Mouse (Mus musculus): ENCODE measurements around the gene Olfr1369-ps1.
"Not testable (repeated sequence)": the region's sequence is repeated elsewhere in the genome, so short reads cannot be mapped to it uniquely, and the experiment has no call there.

Olfr1369-ps1 gene

DNA sequence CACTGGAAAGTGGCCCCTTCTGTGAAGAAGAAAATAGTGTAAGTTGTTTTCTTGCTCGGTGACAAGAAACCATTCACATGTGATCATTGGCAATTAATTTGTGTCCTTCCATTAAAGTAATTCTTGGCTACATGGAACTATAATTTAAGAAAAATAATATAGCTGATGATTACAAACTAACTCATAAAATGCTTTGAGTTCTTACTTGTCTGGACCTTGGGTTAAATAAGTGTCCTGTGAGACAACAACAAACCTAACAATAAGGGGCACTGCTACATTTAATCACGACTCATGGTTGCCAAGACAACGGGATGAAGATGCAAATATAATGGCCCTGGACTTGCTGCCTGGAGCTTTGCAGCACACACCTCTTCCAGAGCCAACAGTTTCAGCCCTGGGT, at the start of gene Olfr1369-ps1:
TSS of gene Olfr1369-ps1 (plus strand) at position 301 of the 400 bp plus-strand sequence.
- not testable (repeated sequence) for DNase-seq (ENCODE audit: low read depth, low spot score)

- DNase-seq (ENCODE audit: low read depth, low spot score) = no peak
These were observed 45.3 kb upstream of the Olfr1369-ps1 start for GRCm38 (mm10) chr13:21066021-21066420.

DNA sequence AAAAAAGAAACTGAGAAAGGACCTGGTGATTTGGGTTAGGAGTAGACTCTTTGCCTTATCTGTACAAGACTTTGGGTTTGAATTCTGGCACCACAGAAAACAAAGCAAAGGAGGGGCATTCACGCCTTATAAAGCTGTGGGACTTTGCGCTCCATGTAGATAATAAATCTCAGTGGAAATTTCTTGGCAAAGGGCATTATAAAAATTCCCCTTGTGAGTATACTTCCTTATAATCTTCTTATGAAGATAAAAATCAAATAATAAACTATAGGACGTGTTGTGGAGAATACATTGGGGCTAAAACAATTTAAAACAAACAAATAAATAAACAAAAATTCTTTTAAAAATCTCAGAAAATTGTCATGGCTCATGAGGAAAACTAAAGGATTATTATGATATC, 36.4 kb upstream of the Olfr1369-ps1 start, which contains the start of gene Olfr1370:
TSS of gene Olfr1370 (minus strand) at position 101 of the 400 bp plus-strand sequence.
- DNase-seq (ENCODE audit: low read depth, low spot score) = no peak

DNA sequence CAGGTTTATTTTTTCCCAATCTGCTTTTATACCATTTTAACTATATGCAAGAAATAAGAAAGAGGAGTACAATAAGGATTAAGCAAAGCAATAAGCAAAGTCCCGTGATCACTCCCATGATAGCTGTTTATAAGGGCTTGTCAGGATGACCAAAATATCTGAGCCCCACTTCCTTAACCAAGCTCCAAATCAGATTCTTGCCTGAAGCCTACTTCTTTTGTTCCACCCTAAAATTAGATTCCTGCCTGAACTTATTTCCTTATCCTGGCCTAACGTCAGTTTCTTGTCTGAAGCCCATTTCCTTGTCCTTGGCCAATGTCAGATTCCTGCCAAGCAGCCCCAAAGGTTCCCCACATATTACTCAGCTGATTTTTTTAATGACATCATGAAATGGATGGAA, 28.6 kb upstream of the Olfr1369-ps1 start:
- no peak for DNase-seq (ENCODE audit: low read depth, low spot score)

- no peak for DNase-seq (ENCODE audit: low read depth, low spot score)
These were observed 1.5 kb upstream of the Olfr1369-ps1 start for GRCm38 (mm10) chr13:21109759-21110158.

- DNase-seq (ENCODE audit: low read depth, low spot score) = no peak
These were observed 842 bp upstream of the Olfr1369-ps1 start for GRCm38 (mm10) chr13:21110441-21110840.

- no peak for DNase-seq (ENCODE audit: low read depth, low spot score)
These were observed 2.8 kb downstream of the Olfr1369-ps1 start for GRCm38 (mm10) chr13:21114121-21114520.

- not testable (repeated sequence) for DNase-seq (ENCODE audit: low read depth, low spot score)
These were observed 18.1 kb downstream of the Olfr1369-ps1 start, which contains the start of gene Olfr263 for GRCm38 (mm10) chr13:21129339-21129738. Gene Olfr263, plus strand, starts transcription at chr13:21129639.

DNA sequence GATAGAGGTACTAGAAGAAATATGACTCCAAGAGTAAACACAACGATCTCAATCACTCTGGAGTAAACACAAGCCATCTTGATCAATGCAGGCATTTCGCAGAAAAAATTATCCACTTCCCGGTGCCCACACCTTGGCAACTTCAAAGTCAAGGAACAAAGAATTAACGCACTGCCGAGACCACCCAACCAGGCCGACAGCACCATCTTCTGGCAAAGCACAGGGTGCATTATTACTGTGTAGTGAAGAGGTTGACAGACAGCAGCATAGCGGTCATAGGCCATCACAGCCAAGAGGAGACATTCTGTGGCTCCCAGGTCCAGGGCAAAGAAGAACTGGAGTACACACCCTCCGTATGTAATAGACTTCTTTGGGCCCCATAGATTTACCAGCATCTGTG, 31.1 kb downstream of the Olfr1369-ps1 start:
- no peak for DNase-seq (ENCODE audit: low read depth, low spot score)

DNA sequence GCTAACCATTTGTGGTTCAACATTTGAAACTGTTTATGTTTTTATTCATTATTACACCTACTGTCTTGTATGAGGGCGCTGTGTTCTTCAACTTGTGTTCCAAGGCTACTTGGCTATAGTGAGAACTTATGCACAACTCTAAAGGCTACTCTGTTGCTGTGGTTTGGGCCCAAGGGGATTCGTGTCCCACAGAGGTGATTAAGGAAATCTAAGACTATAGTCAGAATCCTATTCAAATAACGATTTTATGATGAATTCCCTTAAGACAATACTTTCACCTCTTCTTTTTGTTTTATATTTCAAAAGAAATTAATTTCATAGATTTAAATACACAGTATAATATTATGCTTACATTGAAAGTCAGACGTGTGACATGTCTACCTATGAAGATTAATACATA, 34.5 kb downstream of the Olfr1369-ps1 start, which contains the start of gene Olfr1368:
TSS of gene Olfr1368 (minus strand) at position 101 of the 400 bp plus-strand sequence.
- DNase-seq (ENCODE audit: low read depth, low spot score) = no peak

- DNase-seq (ENCODE audit: low read depth, low spot score) = no peak
These were observed 44.6 kb downstream of the Olfr1369-ps1 start for GRCm38 (mm10) chr13:21155888-21156287.

GRCm38 (mm10) chr13:21158071-21158470, 46.8 kb downstream of the Olfr1369-ps1 start:
- DNase-seq (ENCODE audit: low read depth, low spot score) = no peak

DNA sequence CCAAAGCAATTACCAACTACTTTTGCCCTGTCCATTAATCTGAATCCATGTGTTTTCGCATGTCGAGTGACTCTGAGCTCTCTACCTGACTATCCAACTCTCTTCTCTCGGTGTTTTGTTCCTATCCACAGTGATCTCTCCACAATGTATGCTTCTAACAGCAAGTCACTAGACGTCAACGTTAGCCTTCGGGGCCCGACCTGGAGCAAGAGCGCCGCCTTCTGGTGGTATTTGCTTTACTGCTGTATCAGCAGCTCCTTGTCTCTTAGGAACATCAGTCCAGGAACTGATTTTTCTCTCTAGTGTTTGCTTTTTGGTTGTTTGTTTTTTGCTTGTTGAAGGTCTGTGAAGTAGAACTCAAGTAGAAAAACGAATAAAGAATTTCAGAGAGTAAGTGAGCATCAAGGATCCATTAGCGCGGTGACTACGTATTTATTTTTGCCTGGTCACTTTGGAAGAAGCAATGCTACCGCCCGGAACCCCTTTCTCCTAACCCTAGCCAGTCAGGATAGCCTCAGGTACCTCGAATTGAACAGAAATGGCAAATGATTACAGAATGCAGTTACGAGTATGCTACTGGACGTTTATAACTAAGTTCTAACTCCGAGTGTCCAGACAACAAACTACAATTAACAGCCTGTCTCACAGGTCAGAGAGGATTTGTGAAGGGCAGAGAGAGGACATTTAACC, 47.6 kb downstream of the Olfr1369-ps1 start:
- DNase-seq (ENCODE audit: low read depth, low spot score) = no peak

GRCm38 (mm10) chr13:21159475-21159819, 48.2 kb downstream of the Olfr1369-ps1 start:
- no peak for DNase-seq (ENCODE audit: low read depth, low spot score)

DNA sequence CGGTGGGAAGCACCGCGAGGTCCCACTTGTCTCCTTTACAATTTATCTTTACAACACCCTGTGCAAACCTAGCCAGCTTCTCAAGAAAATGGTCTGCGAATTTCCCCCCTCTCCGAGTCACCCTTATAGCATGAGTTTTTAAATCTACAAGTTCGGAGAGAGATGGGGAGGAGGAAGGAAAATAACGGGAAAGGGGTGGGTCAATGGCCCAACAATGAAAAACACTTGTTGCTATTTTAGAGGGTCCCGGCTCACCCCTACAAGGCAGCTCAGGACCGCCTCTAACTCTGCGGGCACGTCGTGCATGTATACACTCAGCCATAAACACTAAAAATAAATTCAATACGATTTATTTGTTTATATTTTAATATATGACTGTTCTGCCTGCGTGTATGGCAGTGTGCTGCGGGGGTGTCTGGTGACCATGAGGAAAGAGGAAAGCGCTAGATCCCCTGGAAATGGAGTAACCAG, 48.8 kb downstream of the Olfr1369-ps1 start:
- DNase-seq (ENCODE audit: low read depth, low spot score) = no peak

- no peak for DNase-seq (ENCODE audit: low read depth, low spot score)
These were observed 49.6 kb downstream of the Olfr1369-ps1 start for GRCm38 (mm10) chr13:21160657-21161590.

DNA sequence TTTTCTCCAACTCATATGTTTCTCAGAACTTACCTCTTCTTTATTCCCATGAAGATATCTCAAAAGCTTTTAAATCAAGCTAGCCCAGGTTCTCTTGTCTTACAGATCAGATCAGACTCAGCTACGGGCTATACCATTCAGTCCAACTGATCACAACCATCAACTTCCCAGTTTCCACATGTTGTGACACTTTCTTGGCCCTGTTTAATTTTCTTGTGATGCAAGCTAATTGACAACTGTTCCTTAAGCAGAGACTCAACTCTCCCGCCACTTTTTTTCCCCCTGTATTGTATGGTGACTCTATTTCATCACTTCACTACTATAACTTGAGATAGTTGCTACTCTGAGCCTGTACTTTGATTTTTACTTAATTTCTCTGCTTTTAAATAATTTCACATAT, 50.3 kb downstream of the Olfr1369-ps1 start:
- no peak for DNase-seq (ENCODE audit: low read depth, low spot score)

DNA sequence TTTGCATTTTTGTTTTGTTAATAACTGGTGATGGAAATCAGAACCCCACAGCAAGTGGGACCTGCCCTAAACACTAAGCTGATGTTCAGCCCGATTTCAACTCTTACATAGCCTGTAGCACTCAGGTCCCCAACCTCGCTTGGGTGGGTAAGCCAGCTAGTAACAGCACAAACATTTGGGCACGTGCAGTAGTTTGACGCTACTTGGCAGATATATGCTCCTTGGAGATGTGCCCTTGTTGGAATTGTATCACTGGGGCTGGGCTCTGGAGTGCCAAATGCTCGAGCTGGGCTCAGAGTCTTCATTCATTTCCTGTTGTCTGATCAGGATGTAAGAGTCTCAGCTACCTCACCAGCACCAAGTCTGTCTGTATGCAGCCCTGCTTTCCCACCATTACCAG, 51.3 kb downstream of the Olfr1369-ps1 start:
- no peak for DNase-seq (ENCODE audit: low read depth, low spot score)

DNA sequence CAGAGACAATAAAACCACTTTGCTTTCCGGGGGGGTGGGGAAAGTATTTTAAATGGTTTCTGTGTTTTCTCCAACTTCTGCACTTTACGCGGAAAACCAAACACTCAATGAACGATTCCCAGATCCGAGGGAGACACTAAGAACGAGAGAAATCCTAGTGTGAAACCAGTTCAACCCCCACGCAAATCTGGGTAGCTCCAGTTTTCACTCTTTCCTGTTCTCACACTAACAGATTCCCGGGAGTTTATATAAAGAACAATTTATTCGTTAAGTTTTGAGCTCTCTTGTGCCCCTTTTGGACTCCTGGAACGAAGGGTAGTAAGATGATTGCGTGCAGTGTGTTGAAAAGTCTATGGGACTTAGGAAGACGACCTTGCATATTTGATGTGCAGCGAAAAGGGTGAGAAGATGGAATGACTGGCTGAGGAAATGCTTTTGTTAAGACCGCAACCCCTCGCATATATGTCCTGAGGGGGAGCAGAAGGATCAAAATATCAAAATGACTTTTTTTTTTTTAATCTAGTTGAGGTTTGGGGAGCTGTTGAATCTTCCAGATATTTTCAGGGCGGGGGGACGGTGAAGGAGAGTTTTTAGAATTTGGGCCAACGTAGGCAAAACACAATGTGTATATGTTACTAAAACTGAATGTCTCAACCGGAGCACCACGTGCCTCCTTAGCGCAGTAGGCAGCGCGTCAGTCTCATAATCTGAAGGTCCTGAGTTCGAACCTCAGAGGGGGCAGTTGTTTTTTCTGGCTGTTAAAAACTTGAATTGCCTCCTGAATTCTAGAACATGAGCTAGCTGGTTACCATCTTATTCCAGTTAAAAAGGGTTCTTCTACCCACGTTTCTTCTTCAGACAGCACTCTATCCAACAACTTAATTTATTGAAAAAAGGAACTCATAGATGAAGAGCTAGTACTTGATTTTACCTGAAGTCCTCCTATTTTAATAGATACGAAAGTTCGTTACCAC, 55.9 kb downstream of the Olfr1369-ps1 start:
- no peak for DNase-seq (ENCODE audit: low read depth, low spot score)

DNA sequence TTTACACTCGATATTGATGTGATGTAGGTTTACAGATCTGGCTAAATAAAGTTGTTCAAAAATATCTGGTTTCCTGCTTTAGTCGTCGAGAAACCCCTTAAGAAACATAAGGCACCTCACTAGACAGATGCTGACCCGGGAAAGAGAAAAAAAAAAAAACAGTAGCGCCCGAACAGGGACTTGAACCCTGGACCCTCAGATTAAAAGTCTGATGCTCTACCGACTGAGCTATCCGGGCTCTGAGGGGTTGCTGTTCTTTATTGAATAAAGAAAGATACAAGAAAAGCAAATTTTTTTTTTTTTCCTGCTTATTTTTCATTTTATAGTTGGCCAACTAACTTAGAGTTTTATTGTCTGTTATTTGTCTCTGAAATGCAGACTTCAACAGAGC, 56.6 kb downstream of the Olfr1369-ps1 start:
- no peak for DNase-seq (ENCODE audit: low read depth, low spot score)

GRCm38 (mm10) chr13:21168371-21169011, 57.2 kb downstream of the Olfr1369-ps1 start:
- no peak for DNase-seq (ENCODE audit: low read depth, low spot score)
